Mouse (Mus musculus) intestine, embryonic 14.5 days (tissue): ENCODE data around the gene Gm10778. TPM values are rescaled to one million over a fixed set of nuclear protein-coding genes. Genes with fewer than 3 reads are reported as not detected.
"Not testable (repeated sequence)": the region's sequence is repeated elsewhere in the genome, so short reads cannot be mapped to it uniquely, and the experiment has no call there.

ENCODE experiments used
- ATAC-seq: fragments of 200-750 bp; cut with Nextera tagmentation; replicated peaks from 2 replicates; pipeline ENCODE4 v1.8.0; 2017; ENCODE audit warnings: low read depth, moderate number of reproducible peaks, moderate TSS enrichment, moderate library complexity; ENCODE audit not compliant: low FRiP score, low TSS enrichment
- DNase-seq: peaks from one replicate; pipeline ENCODE4 v3.0.0-alpha.2; 2018; ENCODE audit warnings: low spot score
- H3K27ac ChIP-seq: fragments of 300-500 bp; sonication (generic); 2 replicates; pipeline ENCODE4 v1.5.1; 2014; ENCODE audit warnings: low read depth, mild to moderate bottlenecking, control low read depth
- H3K27me3 ChIP-seq: fragments of 300-500 bp; sonication (generic); replicated peaks from 2 replicates; pipeline ENCODE4 v1.6.1; 2014; ENCODE audit warnings: low read length, control low read depth; ENCODE audit not compliant: control insufficient read depth, insufficient read depth
- H3K36me3 ChIP-seq: fragments of 300-500 bp; sonication (generic); 2 replicates; pipeline ENCODE4 v1.6.1; 2014; ENCODE audit warnings: low read length, control low read depth; ENCODE audit not compliant: control insufficient read depth, insufficient read depth
- H3K4me1 ChIP-seq: fragments of 300-500 bp; sonication (generic); replicated peaks from 2 replicates; pipeline ENCODE4 v1.6.1; 2014; ENCODE audit warnings: low read length, control low read depth, mixed read lengths; ENCODE audit not compliant: control insufficient read depth, insufficient read depth
- H3K4me2 ChIP-seq: fragments of 300-500 bp; sonication (generic); 2 replicates; pipeline ENCODE4 v1.6.1; 2014; ENCODE audit warnings: low read length
- H3K4me3 ChIP-seq: fragments of 300-500 bp; sonication (generic); 2 replicates; pipeline ENCODE4 v1.5.1; 2014; ENCODE audit warnings: low read depth, low read length, control low read depth, mixed read lengths
- H3K9ac ChIP-seq: fragments of 300-500 bp; sonication (generic); 2 replicates; pipeline ENCODE4 v1.6.1; 2014; ENCODE audit warnings: mild to moderate bottlenecking, low read length
- H3K9me3 ChIP-seq: fragments of 300-500 bp; sonication (generic); 2 replicates; pipeline ENCODE4 v1.6.1; 2016; ENCODE audit warnings: low read length, control low read depth; ENCODE audit not compliant: control insufficient read depth
- WGBS: fragments of 180-500 bp; shearing (Covaris S2); extraction: QIAGEN DNeasy Blood & Tissue Kit; methylation state at CpG from one replicate; pipeline ENCODE4 v1.1.7; 2014; 5-methylcytosine and 5-hydroxymethylcytosine counted together
- polyA plus RNA-seq: library from polyadenylated mRNA; unstranded; fragments of >200 nt; fragmentation: Nextera tagmentation; extraction: Ambion mirVana; gene quantifications from 2 replicates; pipeline ENCODE4 v1.2.1, GENCODE M21; 2014

Gm10778 gene
- polyA plus RNA-seq, 1 experiment from 2014 or later = 5.6 TPM

DNA sequence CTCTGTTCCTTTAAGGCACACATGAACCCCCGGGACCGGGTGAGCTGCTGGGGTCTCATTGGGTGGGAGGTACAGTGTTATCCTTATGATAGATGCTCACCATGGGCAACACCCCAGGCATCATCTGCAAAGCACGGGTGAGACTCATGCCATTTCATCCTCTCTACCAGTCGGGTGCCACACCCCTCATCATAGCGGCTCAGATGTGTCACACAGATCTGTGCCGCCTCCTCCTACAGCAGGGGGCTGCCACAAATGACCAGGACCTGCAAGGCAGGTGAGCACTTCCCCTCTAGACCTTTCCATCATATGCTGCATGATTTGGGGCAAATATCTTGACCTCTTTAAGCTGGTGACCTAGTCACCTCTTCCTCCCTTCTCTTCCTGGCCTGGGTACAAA lies 10.8 kb upstream of the Gm10778 start:
- Histone ChIP-seq H3K36me3 (no peaks in the 10 kb centered on the region), H3K9me3 (no peaks in the 10 kb centered on the region), H3K9ac (no peak overlapping the region), H3K4me2 (no peak overlapping the region), H3K4me1 (peaks cover 10% of the 10 kb centered on the region), H3K4me3 (no peak overlapping the region), H3K27me3 (no peaks in the 10 kb centered on the region), H3K27ac (no peak overlapping the region)
- no peak for DNase-seq
- WGBS = 78% methylated on average over 6 of the region's 6 CpGs
- ATAC-seq = no peak

DNA sequence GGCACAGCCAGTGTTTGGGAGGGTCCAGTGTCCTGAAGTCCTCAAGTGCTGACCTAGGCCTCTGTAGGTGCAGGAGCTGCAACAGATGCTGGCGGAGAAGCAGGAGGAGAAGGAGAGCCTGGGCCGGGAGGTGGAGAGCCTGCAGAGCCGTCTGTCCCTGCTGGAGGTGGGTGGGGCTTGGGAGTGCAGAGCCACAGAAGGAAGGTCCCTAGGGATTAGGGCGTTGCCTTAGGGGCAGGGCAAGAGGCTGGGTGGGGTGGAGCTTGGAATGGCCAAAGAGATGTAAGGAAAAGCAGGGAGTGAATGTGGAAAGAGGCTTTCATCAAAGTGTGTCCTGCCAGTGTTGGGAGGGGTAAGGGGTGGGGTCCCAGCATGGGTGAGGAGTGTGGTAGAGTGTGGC lies 8.0 kb upstream of the Gm10778 start:
- not testable (repeated sequence) for H3K27me3 ChIP-seq, ATAC-seq, H3K9me3 ChIP-seq, H3K27ac ChIP-seq, H3K9ac ChIP-seq, H3K4me1 ChIP-seq, H3K4me2 ChIP-seq, DNase-seq, H3K36me3 ChIP-seq, H3K4me3 ChIP-seq
- 29% methylated on average over 4 of the region's 4 CpGs for WGBS

DNA sequence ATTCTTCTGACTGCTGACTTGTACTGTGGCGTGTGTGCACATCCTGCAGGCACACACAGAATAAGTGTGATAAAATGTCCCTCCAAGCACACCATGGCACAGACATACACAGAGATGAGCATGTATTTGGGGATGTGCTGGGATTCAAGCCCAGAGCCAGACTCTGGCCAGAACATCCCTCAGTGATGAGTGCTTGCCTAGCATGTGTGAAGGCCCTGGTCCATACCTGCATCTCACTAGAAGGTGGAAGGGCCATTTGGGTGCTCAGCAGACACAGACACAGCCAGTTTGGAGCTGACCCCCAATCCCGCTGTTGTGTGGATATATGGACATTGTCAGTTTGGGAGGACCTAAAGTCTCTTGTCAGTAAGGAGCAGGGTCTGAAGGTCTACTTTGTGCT lies 7.3 kb upstream of the Gm10778 start:
- H3K27me3 ChIP-seq = no peaks in the 10 kb centered on the region
- H3K9ac ChIP-seq = no peak overlapping the region
- H3K27ac ChIP-seq = no peak overlapping the region
- no peak overlapping the region for H3K4me3 ChIP-seq
- no peak overlapping the region for H3K4me2 ChIP-seq
- WGBS = 94% methylated on average over 2 of the region's 2 CpGs
- no peak for ATAC-seq
- H3K36me3 ChIP-seq = no peaks in the 10 kb centered on the region
- H3K9me3 ChIP-seq = no peaks in the 10 kb centered on the region
- no peak for DNase-seq
- peaks cover 9% of the 10 kb centered on the region for H3K4me1 ChIP-seq

DNA sequence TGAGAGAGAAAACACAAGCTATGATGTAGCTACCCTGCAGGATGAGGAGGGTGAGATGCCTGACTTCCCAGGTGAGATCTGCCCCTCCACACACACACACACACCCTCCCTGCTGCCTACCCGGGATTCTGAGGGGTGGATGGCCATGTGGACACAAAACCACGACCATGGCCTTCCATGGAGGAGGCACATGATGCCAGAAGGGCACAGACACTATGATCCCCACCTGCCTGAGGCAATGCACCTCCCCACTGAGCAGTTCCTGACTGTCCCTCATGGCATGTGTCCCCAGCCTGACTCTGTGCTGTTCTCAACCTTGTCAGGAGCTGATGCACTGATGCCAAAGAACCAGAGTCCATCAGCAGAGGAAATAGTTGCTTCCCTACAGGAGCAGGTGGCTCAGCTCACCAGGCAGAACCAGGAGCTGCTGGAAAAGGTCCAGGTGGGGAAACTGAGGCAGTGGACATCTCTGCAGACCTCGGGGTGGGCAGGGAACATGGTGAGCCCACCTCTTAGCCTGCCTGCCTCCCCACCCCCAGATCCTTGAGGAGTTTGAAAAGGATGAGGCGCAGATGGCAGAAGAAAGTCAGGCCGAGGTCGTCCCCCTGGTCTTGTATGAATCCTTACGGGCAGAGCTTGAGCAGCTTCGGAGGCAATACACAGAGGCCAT lies 6.7 kb upstream of the Gm10778 start:
- Histone ChIP-seq H3K4me1 (peaks cover 9% of the 10 kb centered on the region), H3K9me3 (no peaks in the 10 kb centered on the region), H3K27me3 (no peaks in the 10 kb centered on the region), H3K4me3 (peak overlapping the region; percentile 80), H3K36me3 (no peaks in the 10 kb centered on the region), H3K4me2 (peak overlapping the region; percentile 84), H3K27ac (no peak overlapping the region), H3K9ac (peak overlapping the region; percentile 93)
- 74% methylated on average over 8 of the region's 8 CpGs for WGBS
- no peak for ATAC-seq
- no peak for DNase-seq

DNA sequence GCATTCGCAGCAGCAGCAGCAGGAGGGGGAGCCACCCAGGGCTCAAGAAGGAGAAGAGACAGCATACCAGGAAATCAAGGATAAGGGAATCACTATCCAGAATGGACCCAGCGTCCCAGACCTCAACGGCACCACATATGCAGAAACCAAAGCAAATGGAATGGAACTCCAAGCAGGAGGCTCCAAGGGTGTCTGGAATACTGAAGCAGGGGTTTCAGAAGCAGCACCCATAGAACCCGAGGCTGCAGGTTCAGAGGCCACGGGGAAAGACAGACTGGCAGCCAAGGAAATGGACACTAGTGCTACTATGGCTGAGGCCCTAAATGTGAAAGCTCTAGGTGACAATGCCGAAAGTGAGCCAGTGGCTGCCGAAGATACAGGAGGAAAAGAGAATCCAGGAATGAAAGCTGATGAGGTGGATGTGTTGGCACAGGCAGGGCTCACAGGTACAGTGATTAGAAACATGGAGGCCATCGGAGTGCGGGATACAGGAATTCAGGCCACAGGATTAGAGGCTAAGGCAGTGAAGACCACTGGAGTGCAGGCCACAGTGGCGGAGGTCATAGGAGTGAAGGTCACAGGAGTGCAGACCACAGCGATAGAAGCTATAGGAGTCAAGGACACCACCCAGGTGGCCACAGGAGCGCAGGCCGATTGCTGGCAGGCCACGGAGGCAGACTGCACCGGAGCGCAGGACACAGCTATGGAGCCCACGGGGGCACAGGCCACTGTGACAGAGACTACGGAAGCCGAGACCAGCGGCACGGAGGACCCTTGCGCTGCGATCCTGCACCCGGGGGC lies 6.0 kb upstream of the Gm10778 start:
- Histone ChIP-seq H3K4me2 (peak overlapping the region; percentile 84), H3K4me1 (peaks cover 9% of the 10 kb centered on the region), H3K9me3 (no peaks in the 10 kb centered on the region), H3K27ac (peak overlapping the region; percentile 95), H3K27me3 (no peaks in the 10 kb centered on the region), H3K4me3 (peak overlapping the region; percentile 80), H3K9ac (peak overlapping the region; percentile 93), H3K36me3 (no peaks in the 10 kb centered on the region)
- DNase-seq (peak; percentile 58), ATAC-seq (no peak; the same call in 1 of the 2 replicates)
- WGBS = 19% methylated on average over 24 of the region's 24 CpGs

DNA sequence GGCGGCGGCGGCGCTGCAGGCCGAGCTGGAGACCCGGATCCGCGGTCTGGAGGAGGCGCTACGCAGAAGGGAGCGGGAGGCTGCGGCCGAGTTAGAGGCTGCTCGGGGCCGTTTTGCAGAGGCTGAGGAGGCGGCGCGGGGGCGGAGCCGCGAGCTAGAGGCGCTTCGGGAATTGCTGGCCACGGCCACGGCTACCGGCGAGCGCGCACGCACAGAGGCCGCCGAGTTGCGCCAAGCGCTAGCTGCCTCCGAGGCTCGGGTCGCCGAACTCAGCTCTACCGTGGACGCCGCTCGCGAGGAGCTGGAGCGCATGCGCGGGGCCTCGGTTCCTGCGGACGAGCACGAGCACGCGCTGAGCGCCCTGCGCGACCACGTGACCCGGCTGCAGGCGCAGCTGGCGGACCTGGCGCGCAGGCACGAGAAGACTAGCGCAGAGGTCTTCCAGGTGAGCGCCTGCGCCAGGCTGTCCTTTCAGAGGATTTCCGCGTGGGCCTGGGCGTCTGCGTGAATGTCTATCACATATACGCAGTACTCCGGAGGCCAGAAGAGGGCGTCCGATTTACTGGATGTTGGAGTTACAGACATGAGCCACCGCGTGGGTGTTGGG lies 5.3 kb upstream of the Gm10778 start:
- Histone ChIP-seq H3K4me1 (peaks cover 9% of the 10 kb centered on the region), H3K9me3 (no peaks in the 10 kb centered on the region), H3K27ac (peak overlapping the region; percentile 95), H3K9ac (peak overlapping the region; percentile 93), H3K27me3 (no peaks in the 10 kb centered on the region), H3K4me2 (peak overlapping the region; percentile 84), H3K36me3 (no peaks in the 10 kb centered on the region), H3K4me3 (peak overlapping the region; percentile 80)
- DNase-seq (peak; percentile 90), ATAC-seq (peak; percentile 89)
- WGBS = under 1% methylated on average over 74 of the region's 75 CpGs

DNA sequence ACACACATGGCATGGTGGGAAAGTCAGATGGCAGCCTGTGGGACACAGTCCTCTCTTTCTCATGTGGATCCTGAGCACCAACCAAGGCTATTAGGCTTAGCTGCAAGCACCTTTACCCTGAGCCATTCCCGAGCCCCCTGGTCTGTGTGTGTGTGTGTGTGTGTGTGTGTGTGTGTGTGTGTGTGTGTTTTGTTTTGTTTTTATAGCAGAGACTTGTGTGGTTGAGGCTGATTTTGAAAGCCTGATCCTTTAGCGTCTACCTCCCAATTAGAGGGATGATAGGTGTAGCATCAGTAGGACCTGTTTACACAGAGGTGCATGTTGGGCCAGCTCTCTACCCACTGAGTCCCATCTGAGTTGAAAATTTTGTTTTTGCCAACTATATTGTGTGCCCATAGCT lies 4.7 kb upstream of the Gm10778 start:
- DNase-seq (no peak), ATAC-seq (no peak; the same call in 1 of the 2 replicates)
- Histone ChIP-seq H3K9me3 (no peaks in the 10 kb centered on the region), H3K9ac (peak overlapping the region; percentile 93), H3K27ac (peak overlapping the region; percentile 95), H3K4me1 (peaks cover 9% of the 10 kb centered on the region), H3K4me3 (peak overlapping the region; percentile 80), H3K36me3 (no peaks in the 10 kb centered on the region), H3K27me3 (no peaks in the 10 kb centered on the region), H3K4me2 (peak overlapping the region; percentile 84)
- WGBS = 54% methylated on average over 2 of the region's 2 CpGs

DNA sequence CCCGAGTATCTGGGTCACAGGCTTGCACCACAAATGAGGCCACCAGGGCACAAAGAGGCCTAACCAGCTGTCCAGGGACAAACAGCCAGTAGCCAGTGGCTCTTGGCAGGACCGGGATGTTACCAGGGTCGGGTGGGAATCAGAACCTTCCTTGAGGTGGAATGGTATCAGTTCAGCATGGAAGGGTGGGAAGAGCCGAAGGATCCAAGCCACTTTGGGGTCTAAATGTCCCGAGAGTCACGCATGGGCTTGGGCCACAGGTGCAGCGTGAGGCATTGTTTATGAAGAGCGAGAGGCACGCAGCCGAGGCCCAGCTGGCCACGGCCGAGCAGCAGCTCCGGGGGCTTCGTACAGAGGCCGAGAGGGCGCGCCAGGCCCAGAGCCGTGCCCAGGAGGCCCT lies 4.1 kb upstream of the Gm10778 start:
- no peak overlapping the region for H3K4me2 ChIP-seq
- no peak for ATAC-seq

More for the DNA sequence above, 4.1 kb upstream of the Gm10778 start:
- Histone ChIP-seq H3K36me3 (no peaks in the 10 kb centered on the region), H3K27ac (no peak overlapping the region), H3K4me3 (no peak overlapping the region), H3K4me1 (peaks cover 9% of the 10 kb centered on the region), H3K27me3 (no peaks in the 10 kb centered on the region), H3K9me3 (no peaks in the 10 kb centered on the region), H3K9ac (no peak overlapping the region)
- WGBS = 92% methylated on average over 18 of the region's 18 CpGs
- DNase-seq = no peak
